Mouse (Mus musculus): ENCODE data around the gene Nfil3.

The Nfil3 gene

DNA sequence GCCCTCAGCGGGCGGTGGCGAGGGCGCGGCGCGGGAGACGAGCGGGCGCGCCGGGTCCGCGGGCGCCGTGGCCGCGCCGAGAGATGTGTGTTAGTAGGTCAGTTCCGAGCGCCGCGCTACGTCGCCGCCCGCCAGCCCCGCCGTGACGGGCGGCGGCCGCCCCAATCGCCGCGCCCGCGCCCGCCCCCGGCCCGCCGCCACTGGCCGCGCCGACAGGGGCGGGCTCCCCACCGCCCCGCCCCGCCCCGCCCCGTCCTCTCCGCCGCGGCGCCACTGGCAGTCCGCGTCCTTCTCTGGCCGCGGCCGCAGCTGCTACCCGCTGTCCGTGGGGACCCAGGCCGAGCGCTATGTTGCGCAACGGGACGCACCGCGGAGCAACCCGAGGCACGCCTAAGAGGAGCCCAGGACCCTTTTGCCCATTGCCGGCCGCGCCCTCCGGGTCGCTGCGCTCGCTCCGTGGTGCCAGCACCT, at the start of gene Nfil3:
TSS of gene Nfil3 (minus strand) at position 123 of the 471 bp plus-strand sequence.
- in situ Hi-C loops (cut with MseI, MboI): loop anchor here (5.0 kb wide), 2 partner anchors 269 to 324 kb away; no protein-coding TSS in a partner anchor

DNA sequence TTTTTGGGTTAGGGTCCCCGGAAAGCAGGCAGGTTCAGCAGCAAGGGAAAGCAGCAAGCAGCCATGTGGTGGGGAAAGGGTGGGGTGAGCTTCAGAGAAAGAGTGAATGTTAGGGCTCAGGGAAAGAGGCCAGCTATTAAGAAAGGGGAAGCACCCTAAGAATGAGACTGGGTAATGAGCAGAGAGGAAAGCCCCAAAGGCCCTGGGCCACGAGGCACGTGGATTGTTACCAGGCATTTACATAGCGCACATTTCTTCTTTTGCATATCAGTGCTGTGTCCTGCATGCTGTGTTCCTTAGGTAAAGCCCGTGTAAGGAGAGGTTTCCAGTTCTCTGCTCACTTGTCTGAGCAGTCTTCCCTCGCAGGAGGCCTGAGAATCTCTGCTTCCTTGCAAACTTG, 43.4 kb upstream of the Nfil3 start:
- in situ Hi-C loops (cut with MseI, MboI): no loop called here

DNA sequence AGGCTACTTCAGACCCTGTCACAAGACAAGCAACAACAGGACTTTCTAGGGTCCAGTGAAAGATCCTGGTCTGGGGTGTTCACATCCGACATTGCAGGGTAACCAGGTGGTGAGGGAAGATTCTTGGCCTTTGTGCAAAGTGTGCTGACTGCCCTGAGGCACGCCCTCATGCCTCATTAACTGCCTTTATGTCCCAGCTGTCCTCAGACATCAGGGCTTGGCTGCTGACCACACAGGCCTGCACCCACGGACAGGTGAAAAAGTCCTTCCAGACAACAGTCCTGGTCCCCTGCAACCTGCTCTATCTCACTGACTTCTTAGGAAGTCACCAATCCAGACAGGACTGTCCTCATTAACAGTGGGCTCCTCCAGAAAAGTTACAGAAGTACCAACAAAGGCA, 39.4 kb upstream of the Nfil3 start:
- in situ Hi-C loops (cut with MseI, MboI): no loop called here

DNA sequence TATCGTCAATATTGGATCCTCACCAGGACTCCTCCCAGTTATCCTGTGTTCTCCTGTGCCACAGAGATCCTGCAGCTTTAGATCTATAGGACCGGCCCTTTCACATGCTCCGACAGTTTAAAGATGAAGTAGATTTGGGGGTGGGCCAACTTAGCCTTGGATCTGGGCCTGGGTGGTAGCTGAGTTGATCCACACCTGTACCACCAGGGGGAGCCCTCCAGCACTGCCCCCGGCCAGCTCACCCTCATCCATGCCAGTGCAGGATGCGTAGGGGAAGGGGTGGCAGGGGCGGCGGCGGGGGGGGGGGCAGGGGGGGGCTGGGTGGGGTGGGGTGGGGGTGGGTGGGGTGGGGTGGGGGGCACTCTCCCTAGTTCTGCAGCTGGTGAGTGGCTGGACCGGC, 38.7 kb upstream of the Nfil3 start:
- in situ Hi-C loops (cut with MseI, MboI): loop anchor here in 1 of 2 experiments (10.0 kb wide), 1 partner anchor 75 kb away; no protein-coding TSS in a partner anchor

DNA sequence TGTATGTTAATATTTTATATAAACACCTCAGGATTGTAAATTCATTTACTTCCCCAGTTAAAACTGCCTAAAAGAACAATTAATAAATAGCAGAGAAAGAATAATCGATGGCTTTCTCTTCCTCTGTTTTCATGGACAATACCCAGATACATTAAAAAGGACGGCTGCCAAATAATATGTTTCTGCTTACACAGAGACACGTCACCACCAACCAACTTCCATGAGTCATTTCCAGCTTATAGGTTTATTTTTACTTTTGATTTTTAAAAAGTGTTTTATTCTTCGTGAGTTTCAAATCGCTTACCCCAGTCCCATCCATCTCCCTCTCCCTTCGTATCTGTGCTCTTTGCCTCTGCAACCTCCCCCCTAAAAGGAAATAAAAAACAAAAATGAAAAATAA, 38.1 kb upstream of the Nfil3 start:
- in situ Hi-C loops (cut with MseI, MboI): loop anchor here in 1 of 2 experiments (10.0 kb wide), 1 partner anchor 76 kb away; no protein-coding TSS in a partner anchor

DNA sequence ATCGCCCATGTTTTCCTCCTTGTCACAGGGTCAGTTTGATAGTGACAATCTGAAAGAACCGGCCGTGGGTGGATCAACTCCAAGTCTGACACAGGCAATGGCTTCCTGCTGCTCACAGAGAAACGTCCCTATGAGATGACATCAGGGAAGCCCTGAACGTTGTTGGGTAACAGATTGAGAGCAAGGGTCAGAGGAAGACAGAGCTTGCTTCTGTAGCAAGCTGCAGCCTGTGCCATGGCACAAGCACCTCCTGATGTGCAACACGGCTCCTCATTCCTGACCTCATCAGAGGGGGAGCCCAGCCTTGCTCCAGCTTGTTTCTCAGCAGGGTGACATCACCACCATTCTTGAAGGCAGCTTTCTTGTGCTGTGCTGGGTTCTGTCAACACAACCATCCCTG, 37.1 kb upstream of the Nfil3 start:
- in situ Hi-C loops (cut with MseI, MboI): loop anchor here in 1 of 2 experiments (10.0 kb wide), 1 partner anchor 77 kb away; no protein-coding TSS in a partner anchor

DNA sequence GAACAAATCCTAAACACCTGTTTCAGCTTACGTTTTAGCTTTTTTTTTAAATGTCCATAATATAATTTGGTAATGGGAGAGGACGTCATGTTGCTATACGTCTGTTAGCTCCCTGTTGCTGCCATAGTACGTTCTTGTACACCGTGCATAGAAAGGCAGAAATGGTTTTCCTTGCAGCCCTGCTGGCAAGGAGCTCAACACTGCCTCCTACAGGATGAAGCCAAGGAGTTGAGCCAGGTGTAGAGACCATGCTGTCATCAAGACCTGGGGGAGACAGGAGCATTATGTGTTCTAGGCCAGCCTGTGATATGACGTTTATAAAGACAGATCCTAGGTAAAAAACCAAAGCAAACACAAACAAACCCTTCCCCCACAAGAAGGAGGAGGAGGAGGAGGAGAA, 36.2 kb upstream of the Nfil3 start:
- in situ Hi-C loops (cut with MseI, MboI): loop anchor here in 1 of 2 experiments (10.0 kb wide), 1 partner anchor 78 kb away; no protein-coding TSS in a partner anchor

DNA sequence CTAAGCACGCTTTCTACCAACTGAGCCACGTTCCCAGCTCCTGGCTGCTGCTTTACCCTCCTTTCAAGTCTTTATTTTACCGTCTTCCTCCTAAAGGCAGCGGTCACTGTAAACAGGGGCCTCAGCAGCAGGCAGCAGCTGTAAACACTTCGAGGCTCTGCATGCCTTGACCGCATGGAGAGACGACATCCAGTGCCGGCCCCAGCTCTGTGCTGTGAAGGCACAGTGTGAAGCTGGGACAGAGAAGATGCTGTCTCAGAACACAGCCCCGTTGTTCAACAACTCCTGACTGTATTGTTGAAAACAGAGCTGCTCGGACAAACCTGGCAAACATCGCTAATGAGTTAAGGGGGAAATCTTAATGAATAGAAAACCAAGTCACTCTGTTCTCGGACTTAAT, 30.6 kb upstream of the Nfil3 start:
- in situ Hi-C loops (cut with MseI, MboI): loop anchor here in 1 of 2 experiments (10.0 kb wide), 1 partner anchor 83 kb away; no protein-coding TSS in a partner anchor

DNA sequence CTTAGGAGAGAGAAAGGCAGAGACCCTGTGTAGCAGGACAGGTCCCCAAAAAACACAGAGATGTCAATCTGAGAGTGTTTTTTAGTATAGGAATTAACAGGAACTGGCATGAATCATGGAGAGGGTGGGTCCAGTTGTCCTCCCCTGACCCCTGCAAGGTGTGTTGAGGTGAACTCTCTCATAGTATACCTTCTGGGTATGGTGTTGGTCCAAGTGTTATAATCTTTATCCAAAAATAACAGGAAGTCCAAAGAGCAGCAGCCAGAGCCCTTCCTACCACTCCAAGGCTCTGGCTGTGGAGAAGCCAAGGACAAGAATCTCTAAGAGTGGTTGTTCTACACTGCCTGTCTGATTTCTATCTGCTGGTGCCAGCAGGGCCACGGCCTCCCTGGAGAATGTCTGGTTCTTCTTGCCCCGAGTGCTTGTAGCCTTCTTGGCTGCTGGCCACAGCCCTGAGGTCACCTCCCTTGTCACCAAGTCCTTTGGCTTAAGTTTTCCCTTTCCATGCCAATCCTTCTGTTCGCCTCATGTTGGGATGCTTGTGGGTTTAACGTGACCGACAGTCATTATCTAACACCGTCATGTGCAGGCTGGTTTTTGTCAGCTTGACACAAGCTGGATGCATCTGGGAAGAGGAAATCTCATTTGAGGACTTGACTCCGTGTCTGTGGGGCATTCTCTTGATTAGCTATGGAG, 27.8 kb upstream of the Nfil3 start:
- in situ Hi-C loops (cut with MseI, MboI): loop anchor here in 1 of 2 experiments (10.0 kb wide), 1 partner anchor 86 kb away; no protein-coding TSS in a partner anchor

DNA sequence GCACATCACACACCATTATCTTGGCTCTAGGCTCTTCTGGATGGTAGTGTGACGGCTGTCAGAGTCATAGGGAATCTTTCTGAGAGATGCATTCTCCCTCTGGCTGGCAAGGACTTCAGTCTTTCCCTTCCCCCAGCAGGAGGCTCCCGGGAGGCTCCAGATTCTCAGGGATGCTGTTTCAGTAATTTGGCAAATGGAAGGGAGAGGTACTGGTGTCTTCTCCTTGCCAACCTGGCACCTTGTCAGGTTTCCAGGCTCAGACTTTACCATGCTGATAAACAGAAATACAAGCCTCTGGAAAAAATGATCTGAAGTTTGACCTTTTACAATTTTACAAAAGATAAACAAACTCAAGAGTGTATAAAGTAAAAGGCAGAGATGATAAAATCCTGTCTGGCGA, 26.9 kb upstream of the Nfil3 start:
- in situ Hi-C loops (cut with MseI, MboI): loop anchor here in 1 of 2 experiments (10.0 kb wide), 1 partner anchor 87 kb away; no protein-coding TSS in a partner anchor

DNA sequence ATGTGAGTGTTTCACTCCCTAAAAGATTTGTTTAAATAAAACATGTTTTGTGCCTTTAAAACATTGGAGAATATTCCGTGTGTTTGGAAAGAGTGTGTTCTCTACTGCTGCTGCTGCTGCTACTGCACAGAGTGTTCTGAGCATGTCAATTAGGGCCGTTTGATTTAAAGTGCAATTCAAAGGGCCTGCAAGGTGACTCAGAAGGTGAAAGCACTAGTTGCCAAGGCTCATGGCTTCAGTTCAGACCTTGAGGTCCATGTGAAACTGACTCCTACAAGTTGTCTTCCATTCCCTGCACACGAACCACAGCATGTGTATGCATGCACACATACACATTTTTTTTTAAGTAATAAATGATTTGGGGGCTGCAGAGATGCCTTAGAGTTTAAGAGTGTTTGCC, 22.4 kb upstream of the Nfil3 start:
- in situ Hi-C loops (cut with MseI, MboI): loop anchor here in 1 of 2 experiments (10.0 kb wide), 1 partner anchor 92 kb away; no protein-coding TSS in a partner anchor

DNA sequence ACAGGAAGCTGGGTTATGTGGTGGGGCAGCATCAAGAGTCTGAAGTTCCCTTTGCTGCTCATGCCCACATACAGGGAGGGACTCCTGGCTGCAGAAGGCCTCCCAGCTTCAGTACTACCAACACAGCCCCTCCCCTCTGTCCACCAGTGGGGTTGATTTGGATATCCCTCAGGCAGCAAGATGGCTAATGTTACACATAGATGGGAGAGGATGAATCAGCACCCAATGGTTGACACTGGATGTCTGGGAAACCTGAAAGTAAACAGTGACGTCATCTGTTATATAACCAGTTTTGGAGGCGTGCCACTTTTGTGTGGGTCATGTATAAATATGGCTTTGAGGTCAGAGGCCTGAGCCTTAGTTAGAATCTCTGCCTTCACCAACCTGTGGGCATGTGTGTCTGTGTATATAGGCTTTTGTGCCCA, 20.6 kb upstream of the Nfil3 start:
- in situ Hi-C loops (cut with MseI, MboI): loop anchor here in 1 of 2 experiments (10.0 kb wide), 1 partner anchor 93 kb away; no protein-coding TSS in a partner anchor

DNA sequence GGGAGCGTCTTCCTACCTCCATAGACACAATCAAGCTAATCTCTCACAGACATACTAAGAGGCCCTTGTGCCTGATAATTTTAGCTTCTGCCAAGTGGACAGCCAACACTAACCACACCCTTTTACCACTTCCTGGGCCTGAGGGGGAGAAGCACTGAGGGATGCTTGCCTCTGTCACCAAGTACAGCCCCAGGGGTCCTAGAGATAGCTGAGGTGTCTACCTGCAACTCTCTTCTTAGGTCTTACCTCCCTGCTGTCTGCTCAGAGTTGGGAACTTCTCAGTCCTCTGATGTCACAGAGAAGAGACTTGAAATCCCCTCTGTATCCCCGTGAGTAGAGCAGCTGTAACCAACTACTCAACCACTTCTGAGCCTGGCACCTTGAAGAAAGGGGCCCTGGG, 19.6 kb upstream of the Nfil3 start:
- in situ Hi-C loops (cut with MseI, MboI): loop anchor here in 1 of 2 experiments (10.0 kb wide), 1 partner anchor 94 kb away; no protein-coding TSS in a partner anchor

DNA sequence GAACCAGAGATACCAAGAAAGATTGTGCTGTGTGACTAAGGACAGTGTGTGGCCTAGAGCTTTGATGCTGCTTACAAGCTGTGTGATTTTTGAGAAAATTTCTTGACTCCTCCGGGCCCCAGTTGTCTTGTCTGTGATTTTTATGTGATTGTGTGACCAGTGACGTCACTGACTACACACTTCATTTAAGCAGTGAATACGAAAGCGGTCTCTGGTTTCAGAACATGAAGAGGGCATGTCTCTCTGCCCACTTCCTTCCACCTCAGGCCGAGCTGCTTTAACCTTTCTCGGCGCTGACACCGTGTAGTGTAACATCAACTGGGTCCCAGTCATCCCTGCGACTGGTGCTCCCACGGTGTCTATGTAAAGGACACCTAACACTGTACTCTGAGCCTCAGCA, 17.7 kb upstream of the Nfil3 start:
- in situ Hi-C loops (cut with MseI, MboI): no loop called here

DNA sequence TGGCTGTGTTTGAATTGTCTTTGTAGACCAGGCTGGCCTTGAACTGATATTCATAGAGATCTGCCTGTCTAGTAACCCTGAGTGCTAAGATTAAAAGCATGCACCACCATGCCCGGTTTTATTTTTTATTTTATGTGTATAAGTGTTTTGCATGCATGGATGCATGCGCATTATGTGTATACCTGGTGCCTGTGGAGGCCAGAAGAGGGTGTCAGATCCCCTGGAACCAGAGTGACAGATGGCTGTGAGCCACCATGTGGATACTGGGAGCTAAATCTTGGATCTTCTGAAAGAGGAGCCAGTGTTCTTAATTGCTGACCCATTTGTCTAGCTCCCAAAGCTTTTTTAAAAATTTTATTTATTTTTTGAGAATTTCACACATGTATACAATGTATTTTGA, 16.9 kb upstream of the Nfil3 start:
- in situ Hi-C loops (cut with MseI, MboI): no loop called here

DNA sequence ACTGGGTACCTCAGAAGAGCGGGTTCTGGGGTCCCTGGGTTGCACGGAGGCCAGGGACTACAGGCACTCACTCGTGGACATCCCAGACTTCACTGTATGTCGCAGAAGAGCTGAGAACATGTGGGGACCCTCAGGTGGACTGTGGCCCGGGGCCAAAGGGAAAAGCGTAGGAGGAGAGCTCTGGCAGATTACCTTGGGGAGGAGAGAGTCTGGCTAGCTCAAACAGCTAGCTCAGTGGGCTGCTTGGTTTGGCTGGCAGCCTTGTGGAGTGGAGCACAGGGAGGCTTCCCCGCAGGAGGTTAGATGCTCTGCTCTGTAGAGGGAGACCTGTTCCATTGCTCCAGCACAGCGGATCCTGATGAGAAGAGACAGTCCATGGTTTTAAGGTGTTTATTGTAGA, 15.3 kb upstream of the Nfil3 start:
- in situ Hi-C loops (cut with MseI, MboI): no loop called here

DNA sequence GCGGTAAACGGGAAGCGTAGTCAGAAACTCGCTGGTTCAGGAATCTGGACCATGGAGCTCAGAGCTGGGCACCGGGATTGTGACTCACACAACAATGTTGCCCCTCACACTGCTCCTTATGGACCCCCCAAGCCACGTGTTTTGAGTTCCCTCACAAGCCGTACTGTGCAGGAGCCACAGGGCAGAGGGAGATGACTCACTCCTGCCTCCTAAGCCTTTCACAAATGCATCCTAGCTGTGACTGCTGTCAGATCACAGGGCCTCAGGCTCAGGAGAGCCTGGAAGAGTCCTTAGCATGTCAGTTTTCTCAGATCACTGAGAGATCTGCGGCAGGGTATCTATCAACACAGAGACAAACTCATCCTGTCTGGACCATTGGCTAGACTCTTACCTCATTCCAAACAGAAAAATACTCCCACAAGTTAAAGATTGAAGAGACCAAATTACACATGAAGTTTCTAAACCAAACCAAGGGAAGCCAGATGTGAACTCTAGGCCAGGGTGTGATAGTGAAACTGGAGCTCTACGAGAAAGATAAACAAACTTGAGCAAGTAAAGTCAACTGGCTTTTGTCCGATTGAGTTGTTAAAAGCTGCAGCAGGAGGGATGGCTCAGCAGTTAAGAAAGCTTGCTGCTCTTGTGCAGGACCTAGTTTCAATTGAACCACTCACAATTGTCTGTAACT, 13.5 kb upstream of the Nfil3 start:
- in situ Hi-C loops (cut with MseI, MboI): no loop called here

DNA sequence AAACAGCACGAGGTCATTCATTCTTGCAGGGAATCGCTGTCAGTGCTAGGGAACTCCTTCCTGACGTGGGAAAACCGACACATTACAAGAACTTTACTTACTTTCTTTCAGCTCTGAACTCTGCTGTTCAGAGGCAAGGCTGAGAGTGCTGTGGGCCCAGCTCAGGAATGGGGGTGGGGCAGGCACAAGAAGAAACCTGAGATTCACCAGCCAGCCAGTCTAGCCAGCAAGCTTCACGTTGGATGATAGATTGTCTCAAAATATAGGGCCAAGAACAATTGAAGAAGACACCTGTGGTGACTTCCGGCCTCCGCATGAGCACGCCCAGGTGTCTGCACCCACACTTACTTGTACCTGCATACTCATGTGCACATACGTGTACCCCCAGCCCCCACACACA, 9.3 kb upstream of the Nfil3 start:
- in situ Hi-C loops (cut with MseI, MboI): no loop called here

DNA sequence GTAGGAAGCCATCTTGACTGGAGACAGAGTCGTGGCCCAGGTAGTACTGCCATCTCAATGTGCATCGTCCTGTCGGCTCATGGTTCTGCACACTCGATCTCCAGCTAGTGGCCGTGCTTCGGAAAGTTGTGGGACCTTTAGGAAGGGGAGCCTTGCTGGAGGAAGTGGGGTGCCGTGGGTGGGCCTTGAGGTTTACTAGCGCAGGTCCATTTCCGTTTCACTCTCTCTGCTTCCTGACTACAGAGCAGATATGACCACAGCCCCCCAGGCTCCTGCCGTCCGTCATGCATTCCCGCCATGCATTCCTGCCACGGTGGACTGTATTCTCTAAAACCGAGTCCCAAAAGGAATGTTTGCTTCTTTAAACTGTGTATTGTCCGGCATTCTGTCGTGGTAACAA, 8.1 kb upstream of the Nfil3 start:
- in situ Hi-C loops (cut with MseI, MboI): loop anchor here in 1 of 2 experiments (5.0 kb wide), 1 partner anchor 327 kb away; no protein-coding TSS in a partner anchor

DNA sequence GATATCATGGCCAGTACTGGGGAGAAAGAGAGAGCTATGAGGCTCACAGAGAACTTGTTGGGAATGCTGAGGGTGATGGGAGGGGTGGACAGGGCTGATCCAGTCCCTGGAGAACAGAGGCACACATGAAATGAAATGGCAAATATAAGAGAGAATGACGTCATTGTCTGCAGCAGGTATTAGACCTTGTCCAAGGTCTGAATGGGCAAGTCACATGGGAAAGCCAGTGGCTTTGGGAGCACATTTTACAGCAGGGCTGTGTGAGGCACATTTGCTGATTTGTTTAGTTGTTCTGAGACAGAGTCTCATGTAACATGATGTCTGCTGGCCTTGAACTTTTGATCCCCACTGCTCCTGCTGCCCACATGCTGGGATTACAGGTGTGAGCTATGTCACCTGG, 7.0 kb upstream of the Nfil3 start:
- in situ Hi-C loops (cut with MseI, MboI): loop anchor here in 1 of 2 experiments (5.0 kb wide), 1 partner anchor 326 kb away; no protein-coding TSS in a partner anchor

DNA sequence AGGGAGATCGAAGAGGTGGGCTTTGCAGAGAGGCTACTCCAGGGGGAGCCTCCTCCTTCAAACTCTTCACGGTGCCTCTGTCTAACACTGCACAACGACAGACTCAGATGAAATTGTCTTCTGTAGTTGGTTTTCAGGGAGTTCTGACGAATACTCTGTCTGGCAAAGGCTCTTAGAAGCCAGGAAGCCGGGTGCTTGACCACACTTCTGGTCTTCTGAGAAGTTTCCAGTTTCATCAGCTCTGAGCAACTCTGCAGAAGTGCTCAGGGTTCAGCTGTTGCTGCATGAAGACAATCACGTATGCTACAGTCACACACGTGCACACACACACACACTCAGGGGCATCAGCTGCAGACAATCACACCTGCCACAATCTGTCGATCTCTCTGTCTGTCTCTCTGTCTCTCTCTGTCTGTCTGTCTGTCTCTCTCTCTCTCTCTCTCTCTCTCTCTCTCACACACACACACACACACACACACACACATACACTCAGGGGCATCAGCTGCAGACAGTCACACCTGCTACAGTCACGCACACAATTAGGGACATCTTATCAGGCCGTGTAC, 5.4 kb upstream of the Nfil3 start:
- in situ Hi-C loops (cut with MseI, MboI): loop anchor here in 1 of 2 experiments (5.0 kb wide), 1 partner anchor 324 kb away; no protein-coding TSS in a partner anchor
